Mouse (Mus musculus) liver, embryonic 14.5 days (tissue): Measurements from ENCODE around the gene Nrp2.

Experiments used
- CTCF ChIP-seq: IDR thresholded peaks from 2 replicates; pipeline ENCODE4 v1.5.1; 2016; ENCODE audit warnings: antibody characterized with exemption, low read depth, control low read depth
- EP300 ChIP-seq: IDR thresholded peaks from 2 replicates; pipeline ENCODE4 v1.6.1; 2016; ENCODE audit warnings: antibody characterized with exemption, low read depth

DNA sequence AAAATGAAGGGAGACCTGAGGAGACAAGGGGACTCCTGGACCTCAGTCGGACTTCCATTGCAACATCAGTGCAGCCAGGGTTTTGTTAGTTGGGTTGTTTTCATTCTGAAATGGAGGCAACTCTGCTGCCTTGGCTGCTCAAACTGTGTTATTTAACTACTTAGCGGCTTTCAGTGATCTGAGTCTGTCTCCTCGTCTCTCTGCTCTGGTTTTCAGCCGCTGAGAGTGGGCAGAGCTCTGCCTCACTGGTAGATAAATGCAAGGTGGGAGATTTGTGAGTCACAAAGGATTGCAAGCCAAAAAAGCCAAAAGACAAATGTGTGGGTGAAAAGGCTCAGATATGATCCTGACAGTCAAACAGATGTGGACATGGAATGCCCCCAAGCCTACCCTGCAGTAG lies 105.3 kb downstream of the Nrp2 start:
- TF ChIP-seq CTCF (no peak), EP300 (no peak)
